Mouse (Mus musculus) c-Kit-negative CD71-positive TER-119-positive erythroid progenitor cells, embryonic 14.5 days (primary cell): ENCODE data around the gene Klk14.

Source experiments
- DNase-seq: peaks from one replicate; pipeline ENCODE4 v3.0.0-alpha.2; 2013; ENCODE audit warnings: low read depth, low spot score

Gene Klk14

DNA sequence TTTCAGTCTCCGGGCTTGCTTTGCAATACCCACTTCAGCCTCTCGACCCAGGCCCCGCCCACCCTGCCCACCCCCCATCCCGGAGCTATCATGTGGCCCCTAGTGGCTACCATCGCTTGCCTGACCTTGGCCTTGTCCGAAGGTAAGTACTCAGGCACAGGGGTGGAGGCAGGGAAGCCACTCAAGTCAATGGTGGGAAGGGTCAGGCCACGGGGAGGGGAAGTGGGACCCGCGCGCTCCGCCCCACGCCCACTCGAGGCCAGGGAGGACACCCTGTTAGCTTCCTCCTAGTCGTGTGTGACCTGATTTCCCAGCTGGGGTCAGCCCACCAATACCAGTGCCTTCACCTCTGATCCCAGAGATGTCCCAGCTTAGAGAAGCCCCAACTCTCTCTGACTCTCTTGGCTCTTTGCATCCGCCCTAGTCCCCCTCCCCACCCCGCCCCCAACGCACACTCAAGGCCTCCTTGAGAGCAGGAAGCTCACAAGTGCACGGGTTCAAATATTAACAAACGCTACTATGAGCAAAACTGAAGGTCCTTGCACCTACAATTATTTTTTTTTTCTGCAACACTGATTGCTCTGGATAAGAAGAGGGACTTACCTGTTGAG is 23.6 kb downstream of the Klk14 start:
- DNase-seq, result no peak
